Mouse (Mus musculus) left cerebral cortex, postnatal 10 days (tissue): ENCODE data around the gene Cd8a. TPM values are rescaled to one million over a fixed set of nuclear protein-coding genes. Genes with fewer than 3 reads are reported as not detected.
"Not testable (repeated sequence)": the region's sequence is repeated elsewhere in the genome, so short reads cannot be mapped to it uniquely, and the experiment has no call there.

ENCODE experiments used
- DNase-seq, 2 experiments: peaks; one replicate each; pipeline ENCODE4 v3.0.0; 2021 to 2022; ENCODE audit warnings: low spot score in 2 of 2, mixed read lengths in 1 of 2; ENCODE audit errors: extremely low spot score in 1 of 2
- intact Hi-C: fragments of 180-260 bp; cut with DNase I; formaldehyde crosslinking; loops from one replicate; pipeline ENCODE4 v1.15.1; 2025
- total RNA-seq, 2 experiments: library from RNA; stranded (reverse); gene quantifications; 2 replicates each; pipeline ENCODE4 v1.2.3; 2021

Cd8a gene
- total RNA-seq: under 1 TPM in 1 of 2 experiments, not detected in 1; 0.15 TPM

DNA sequence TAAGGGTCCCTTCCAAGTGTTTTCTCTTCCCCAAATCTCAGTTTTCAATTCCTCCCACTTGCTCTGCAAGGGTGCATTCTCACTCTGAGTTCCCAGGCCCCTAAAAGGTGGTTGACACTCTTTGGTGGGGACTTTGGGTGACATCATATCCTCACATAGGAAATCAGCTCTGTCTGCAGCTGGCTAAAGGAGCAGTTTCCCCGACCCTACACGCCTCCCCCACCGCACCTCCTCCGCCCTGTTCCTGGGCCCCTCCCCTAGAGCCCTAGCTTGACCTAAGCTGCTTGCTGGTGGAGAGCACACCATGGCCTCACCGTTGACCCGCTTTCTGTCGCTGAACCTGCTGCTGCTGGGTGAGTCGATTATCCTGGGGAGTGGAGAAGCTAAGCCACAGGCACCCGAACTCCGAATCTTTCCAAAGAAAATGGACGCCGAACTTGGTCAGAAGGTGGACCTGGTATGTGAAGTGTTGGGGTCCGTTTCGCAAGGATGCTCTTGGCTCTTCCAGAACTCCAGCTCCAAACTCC is at the start of gene Cd8a:
Gene Cd8a (plus strand): TSS at position 179 of the 527 bp plus-strand sequence.
- no peak for DNase-seq
- intact Hi-C loops: no loop called here

DNA sequence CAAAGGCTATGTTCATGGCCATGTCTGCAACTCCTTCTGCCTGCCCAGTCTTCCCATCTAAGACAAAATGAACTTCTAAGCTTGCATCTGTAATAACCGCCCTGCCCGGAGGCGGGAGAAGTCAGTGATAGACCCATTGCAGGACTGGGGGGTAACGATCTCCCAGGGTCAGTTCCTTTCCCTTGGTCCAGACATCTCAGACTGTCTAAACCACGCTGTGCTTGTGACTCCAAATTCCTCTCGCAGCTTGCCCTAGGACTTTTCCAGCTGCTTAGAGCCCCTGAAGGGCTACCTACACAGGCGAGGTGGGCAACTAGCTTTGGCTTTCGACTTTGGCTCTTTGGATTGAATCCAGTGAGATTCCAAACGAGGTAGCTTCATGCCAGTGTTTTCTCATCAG is 48.4 kb upstream of the Cd8a start:
- no peak for DNase-seq
- intact Hi-C loops: no loop called here

DNA sequence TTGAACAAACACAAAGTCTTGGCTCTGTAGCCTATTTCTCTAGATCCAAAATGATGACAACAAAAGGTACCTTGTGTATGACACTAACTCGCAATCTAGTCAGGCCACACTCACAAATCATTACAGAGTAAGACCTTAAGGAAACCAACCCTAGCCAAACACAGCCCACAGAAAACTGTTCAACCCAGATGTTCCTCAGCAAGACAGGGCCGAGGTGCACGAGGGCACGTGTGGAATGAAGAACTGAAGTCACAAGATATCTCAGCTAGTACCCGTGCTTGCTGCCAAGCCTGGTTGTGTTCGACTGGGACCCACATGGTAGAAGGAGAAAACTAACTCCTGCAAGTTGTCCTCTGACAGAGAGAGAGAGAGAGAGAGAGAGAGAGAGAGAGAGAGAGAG is 43.3 kb upstream of the Cd8a start:
- intact Hi-C loops: no loop called here
- no peak for DNase-seq

DNA sequence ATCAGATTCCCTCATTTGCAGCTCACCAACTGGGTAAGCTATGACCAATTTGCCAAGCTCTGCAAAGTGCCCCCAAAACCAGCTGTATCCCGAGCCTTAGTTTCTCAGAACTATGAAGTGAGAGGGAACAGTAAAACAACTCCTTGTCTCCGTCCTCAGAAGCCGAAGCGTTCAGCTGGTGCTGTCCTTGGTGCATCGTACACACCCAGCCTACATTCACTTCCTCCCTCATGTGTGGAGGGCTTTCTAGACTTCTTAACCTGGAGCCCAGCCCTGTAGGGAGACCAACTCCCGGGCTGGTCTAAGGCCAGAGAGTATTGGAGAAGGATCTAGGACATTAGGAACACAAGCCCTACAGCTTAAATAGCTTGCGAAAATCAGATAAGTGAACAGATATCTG is 42.7 kb upstream of the Cd8a start:
- intact Hi-C loops: no loop called here
- DNase-seq: no peak

DNA sequence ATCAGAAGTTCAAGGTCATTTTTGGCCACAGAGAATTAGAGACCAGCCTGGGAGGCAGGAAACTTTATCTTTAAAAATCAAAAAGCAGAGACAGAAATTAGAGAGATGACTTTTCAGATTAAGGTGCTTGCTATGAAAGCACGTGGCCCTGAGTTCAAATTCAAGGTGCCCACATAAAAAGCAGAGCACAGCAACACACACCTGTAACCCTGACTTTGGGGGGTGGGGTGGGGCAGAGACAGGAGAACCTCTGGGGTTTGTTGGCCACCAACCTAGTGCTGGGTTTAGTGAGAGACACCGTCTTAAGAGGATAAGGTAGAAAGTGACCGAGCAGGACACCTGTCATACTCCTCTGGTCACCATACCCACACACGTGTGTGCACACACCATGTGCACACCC is 41.7 kb upstream of the Cd8a start:
- DNase-seq, intact Hi-C loops: not testable (repeated sequence)

DNA sequence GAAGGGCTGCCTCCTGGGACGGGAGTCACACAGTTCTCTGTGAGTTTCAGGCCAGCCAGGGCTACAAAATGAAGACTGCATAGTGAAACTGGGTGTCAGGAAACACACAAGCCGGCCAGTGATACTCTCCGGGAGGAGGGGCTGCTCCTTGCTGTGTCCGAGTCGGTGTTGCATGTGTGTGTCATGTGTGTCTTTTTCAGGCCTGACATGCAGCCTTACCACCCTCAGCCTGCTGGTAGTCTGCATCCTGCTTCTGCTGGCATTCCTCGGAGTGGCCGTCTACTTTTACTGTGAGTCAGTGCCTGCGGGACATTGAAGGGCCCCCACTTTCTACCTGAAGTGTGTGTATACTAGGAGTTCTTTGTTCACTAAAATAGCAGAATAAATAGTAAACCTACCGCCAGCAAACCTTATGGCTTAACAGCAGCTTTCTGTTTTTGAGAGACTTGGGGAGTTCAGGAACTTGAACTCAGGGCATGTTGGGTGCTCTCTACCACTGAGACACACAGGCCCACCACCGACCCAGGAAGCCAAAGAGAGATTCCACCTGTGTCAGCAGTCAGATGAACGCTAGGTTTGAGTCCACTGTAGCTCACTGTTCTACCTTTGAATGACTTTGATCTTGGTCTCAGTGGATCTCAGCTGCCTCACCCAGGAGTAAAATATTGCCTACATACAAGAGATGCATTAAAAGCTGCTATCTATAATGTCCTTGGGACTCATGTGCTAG is 40.8 kb upstream of the Cd8a start:
- intact Hi-C loops: no loop called here

DNA sequence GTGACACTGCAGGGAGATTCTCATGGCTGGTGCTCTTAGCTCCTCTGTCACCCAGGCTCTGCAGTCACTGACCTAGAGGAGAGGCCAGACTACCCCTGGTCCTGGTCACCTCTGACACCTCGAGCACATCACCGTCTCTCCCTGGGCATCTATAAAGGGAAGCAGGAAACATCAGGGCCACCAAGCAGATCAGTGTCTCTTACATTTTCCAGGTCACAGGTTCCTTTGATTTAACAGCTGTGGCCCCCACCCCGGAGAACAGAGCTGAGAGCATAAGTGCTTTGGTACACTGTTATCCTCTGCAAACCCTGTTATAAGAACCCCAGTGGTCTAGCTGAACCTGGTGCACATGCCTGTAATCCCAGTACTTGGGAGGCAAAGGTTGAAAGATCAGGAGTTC is 40.2 kb upstream of the Cd8a start:
- intact Hi-C loops: no loop called here
- DNase-seq: no peak

More for the DNA sequence above, 40.8 kb upstream of the Cd8a start:
- no peak for DNase-seq

DNA sequence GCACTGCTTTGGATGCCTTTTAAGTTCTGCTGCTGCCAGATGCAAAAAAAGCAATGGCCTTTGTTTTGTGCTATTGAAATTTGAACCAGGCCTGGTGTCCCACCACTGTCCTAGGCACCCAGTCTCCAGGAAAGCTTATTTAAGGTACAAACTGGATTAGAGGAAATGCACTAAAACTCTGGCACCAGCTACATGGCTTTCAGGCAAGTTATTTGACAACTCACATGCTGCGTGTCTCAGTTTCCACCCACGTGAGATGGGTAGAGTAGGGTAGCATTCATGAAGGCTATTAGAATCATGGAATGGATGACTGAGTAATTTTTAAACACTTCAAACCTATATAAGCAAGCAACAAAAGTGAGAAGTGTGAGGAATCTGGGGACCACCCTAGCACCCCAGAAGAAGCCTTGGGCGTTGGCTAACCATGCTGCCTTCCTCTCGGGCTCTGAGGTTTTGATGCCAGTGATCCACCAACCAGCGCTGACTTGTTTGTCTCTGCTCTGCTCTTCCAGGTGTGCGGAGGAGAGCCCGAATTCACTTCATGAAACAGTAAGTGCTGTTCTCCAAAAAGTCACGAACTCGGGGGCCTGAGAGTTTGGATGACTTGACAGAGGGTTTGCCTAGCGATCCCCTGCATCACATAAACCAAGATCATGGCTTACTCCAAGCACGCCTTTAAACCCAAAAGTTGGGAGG is 39.5 kb upstream of the Cd8a start:
- intact Hi-C loops: no loop called here
- DNase-seq: no peak

DNA sequence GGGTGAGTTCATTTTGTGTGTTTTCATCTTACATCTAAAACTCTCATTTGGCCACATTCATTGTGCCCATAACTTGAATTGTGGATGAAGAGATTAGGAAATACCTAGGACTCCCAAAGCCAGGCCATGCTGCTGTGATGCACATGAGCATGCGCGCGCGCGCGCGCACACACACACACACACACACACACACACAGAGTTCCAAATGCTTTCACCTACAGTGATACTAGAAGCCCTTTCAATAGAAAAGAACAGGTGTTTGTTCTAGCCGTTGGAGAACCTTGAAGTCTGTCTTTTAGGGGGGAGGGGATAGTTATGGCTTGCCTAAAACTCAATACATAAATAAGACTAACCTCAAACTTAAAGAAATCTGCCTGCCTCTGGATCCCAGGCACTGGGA is 35.6 kb upstream of the Cd8a start:
- no peak for DNase-seq
- intact Hi-C loops: no loop called here

DNA sequence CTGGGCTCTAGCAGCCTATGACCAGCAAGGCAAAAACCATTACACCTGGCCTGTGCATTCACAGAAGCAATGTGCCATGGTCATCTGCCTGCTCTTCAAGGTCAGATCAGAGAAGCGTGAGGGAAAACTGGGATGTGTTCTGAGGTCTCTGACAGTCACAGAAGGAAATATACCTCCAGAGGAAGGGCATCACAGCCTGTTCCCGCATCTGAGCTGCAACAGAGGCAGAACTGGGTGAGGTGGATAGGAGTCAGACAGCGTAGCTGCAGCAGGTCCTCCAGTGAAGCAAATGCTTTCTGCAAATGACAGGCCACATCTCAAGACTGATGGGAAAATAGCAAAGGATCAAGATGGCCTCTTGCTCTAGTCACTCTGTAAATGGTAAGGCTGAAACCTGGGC is 34.3 kb upstream of the Cd8a start:
- no peak for DNase-seq
- intact Hi-C loops: no loop called here

DNA sequence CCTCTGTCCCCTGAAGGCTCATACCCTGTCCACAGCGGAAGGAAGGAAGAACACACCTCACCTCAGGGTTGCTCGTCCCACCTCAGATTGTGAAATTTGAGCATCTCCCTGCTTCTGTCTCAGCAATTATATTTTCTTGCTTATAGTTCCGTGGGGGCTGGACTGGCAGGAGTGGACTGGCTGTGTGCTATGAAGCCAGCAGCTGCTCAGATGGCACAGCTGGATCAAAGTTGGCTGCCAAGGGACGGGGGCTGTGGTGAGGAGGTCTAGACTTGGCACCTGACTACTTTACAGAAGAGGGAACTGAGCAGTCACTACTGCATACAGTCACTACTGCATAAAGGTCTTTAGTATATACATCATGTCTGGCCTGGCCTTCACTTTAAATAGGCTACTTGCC is 33.9 kb upstream of the Cd8a start:
- intact Hi-C loops: no loop called here
- DNase-seq: no peak

DNA sequence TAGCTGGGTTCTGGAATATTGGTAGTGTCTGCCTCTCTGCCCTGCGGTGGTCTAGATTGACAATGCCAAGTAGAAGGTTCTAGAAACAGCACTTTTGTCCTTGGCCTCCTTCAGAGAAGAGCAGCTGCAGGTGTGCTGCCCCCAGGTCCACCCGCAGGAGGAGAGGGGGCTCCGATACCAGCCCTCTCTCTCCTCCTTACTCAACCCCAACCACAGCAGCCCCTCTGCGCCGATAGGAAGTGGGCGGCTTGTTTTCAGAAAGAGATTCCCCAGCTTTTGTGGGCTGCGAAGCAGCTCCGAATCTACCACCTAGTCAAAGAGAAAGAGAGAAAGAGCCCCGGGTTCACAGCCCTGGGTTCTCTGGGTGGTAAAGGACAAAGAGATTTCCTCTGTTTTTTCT is 32.0 kb upstream of the Cd8a start:
- intact Hi-C loops: no loop called here
- DNase-seq: no peak

DNA sequence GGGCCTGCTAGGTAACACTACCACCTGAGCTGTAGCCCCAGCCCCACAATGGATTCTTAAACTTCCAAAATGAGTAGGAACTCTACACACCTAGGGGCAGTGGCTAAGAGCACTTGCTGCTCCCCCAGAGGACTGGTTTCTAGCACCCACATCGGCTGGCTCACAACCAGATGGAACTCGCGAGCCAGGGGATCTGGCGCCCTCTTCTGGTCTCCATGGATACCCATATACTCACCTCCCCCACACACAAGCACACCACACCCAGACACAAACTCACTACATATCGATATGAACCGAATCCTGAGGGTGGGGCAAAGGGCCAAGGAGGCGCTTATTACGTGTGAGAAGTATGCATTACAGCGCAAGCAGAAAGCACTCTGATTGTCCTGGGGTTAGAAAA is 25.2 kb upstream of the Cd8a start:
- no peak for DNase-seq
- intact Hi-C loops: no loop called here

DNA sequence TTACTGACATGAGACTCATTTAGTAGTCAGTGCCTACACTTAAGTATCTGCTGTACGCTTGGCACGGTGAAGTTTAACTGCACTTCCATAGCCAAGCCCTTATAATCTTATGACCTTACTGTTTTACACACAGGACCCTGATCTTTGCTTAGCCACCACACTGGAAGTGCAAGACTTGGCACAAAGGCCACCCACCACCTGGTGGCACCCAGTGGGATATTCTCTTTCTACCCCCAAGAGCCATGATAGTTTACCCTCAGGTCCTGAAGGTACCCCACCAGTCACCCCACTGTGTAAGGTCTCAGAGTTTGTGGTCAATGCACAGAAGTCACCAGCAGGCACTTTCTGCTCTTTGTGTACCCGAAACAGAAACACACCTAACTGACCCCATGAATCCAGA is 22.0 kb upstream of the Cd8a start:
- intact Hi-C loops: no loop called here
- no peak for DNase-seq

DNA sequence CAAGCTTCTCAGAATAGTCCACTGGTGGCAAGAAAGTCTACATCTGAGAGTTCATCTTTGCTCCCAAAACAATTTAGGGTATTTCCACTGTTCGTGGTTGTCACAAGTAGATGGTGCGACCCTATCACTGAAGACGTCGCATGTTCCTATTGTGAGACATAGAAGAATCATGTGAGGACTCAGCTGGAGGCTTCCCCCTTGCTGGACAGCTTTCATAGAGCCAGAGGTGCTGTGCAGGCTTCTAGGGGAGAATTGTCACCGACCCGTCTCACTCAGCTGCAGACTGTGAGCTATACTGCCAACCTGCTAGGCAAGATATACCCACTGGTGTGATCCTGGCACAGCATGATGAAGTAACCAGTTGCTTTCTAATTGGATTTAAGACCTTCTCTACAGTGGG is 21.0 kb upstream of the Cd8a start:
- intact Hi-C loops: no loop called here
- no peak for DNase-seq

DNA sequence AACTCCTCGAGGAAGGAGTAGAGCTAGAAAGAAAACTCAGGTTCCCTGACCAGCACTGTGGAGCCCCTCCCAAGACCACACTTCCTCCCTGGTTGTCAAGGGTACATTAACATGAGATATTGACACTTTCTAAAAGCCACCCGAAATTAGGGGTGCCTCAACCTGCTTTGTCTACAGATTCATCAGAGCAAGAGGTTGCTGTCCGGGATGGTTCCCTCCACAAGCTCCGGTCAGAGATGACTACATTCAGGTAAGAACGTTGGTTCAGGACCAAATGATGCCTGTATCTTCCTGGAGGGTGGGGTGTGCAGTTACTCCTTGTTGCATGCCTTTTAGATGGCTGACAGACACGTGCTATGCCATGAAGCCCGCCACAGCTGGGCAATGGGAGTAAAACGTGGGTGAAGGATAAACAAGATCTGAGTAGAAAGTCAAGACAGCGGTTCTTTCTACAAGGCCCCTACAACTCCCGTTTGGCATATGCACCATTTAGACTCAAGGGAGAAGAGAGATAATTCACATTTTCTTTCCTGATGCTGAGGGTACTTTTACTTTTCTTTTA is 20.3 kb upstream of the Cd8a start:
- intact Hi-C loops: no loop called here
- DNase-seq: no peak

DNA sequence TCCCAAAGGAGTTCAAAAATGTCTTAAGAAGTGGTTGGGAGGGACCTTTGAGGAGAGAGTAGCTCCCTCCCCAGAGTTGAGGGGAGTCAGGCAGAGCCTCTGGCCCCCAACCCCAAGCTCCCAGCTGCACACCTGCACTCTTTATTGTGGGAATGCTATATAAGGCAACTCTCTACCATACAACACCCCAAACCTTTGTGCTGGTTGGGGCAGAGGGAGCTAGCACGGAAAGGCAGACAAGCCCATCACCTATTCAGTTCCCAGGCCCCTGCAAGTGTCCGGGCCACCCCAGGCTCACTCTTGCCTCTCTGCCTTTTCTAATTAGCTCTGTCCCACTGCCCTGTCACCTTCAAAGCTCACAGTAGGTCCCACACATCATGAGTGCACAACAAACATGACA is 19.5 kb upstream of the Cd8a start:
- intact Hi-C loops: no loop called here
- no peak for DNase-seq

DNA sequence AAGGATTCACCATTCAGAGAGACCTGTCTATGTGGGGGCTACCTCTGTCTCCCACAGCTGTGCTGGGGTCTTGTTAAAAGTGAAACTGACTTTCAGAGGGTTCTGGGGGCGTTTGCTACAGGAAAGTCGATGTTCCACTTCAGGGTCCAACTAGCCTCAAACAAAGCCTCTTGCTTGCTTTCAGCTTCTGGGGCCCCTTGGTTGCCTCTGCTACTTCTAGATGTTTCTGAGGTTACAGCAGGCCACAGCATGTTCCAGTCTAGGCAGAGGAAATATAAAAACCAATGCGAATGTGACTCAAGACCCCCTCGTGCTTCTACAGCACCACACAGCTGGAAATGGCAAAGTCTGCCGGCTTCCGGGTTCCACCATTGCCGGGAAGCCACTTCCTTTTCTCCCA is 15.7 kb upstream of the Cd8a start:
- intact Hi-C loops: no loop called here
- no peak for DNase-seq

DNA sequence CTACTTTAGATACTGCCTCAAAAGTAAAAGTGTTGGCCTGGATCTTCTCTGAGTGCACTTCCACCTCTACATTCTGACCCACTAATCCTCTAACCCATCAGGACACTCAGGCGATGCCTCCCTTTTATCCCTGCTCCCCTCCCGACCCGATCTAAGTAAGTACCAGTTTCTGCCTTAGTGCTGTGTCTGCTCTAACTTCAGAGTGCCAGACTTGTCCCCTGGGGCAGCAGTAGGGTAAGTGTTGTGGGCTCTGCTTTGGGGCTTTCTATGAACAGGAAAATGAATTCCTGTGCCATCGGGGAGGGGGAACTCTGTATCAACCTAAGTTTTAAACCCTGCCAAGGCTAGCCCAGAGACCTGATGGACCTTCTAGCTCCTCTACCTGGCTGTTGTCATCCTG is 13.0 kb upstream of the Cd8a start:
- intact Hi-C loops: no loop called here
- DNase-seq: no peak

DNA sequence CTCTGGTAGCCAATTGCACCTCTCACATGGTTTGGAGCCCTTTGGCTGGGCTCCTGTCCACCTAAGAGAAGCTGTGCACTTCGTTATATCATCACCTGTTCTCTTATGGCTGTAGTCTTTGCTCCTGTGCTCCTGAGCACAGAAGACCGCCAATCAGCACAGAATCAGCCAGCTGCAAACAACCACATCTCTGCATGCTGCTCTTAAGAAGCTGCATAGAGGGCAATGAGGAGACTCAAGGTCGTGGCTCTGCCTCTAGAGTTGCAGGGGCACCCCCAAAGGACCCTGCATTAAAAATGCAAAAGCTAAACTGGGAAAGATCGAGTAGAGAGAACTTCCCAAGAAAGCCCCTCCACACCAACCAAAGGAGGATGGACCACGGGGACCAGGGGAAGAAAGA is 12.5 kb upstream of the Cd8a start:
- no peak for DNase-seq
- intact Hi-C loops: no loop called here
